Mouse (Mus musculus) G1E (cell line): ENCODE results near the gene Xpo4.

Experiments
- CTCF ChIP-seq: IDR thresholded peaks from 2 replicates; pipeline ENCODE4 v1.5.1; 2012; ENCODE audit warnings: low read depth, low read length, inconsistent platforms, mixed read lengths
- GATA1 ChIP-seq: IDR thresholded peaks from 2 replicates; pipeline ENCODE4 v1.6.1; 2012; ENCODE audit warnings: borderline replicate concordance, low read length, inconsistent platforms, mixed read lengths
- GATA2 ChIP-seq: IDR thresholded peaks from 2 replicates; pipeline ENCODE4 v1.6.1; 2012; ENCODE audit warnings: low read depth, low read length, inconsistent platforms, borderline replicate concordance
- POLR2AphosphoS5 ChIP-seq: IDR thresholded peaks from 2 replicates; pipeline ENCODE4 v1.6.1; 2012; ENCODE audit warnings: low read depth, low read length, inconsistent platforms; ENCODE audit not compliant: insufficient replicate concordance
- TAL1 ChIP-seq: conservative IDR thresholded peaks from 2 replicates; pipeline ENCODE4 v1.6.1; 2012; ENCODE audit warnings: low read depth, low read length, inconsistent platforms, mixed read lengths

- no peak for TF ChIP-seq CTCF
- TF ChIP-seq TAL1 = no peak
- no peak for TF ChIP-seq POLR2AphosphoS5
- TF ChIP-seq GATA1 = no peak
- TF ChIP-seq GATA2 = no peak
These were observed 10.3 kb upstream of the Xpo4 start for GRCm38 (mm10) chr14:57675481-57675880.
